Mouse (Mus musculus): Measurements from ENCODE around the gene Ubtd2.

Ubtd2 gene

DNA sequence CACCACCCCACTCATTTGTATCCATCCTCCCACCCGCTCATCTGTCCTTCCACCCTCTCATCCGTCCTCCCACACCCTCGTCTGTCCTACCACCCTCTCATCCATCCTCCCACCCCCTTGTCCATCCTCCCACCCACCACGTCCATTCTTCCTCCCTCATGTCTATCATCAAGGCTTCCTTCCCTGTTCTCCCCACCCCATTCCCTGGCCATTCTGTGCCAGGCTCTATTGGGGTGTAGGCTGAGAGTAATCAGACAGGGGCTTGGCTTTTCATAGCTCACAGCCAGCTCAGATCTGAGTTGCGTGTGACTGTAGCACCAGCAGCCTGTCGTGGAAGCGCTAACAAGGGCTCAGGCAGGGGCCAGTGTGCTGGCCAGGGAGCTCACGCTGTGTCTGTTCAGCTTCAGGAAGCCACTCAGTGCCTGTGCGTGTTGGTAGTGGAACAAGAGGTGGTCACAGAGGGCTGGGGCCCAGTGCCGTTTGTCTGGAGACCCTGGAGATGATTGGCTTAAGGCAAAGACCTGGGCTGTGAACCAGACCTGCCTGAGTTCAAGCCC is 92.3 kb downstream of the Ubtd2 start:
- no peak for DNase-seq

DNA sequence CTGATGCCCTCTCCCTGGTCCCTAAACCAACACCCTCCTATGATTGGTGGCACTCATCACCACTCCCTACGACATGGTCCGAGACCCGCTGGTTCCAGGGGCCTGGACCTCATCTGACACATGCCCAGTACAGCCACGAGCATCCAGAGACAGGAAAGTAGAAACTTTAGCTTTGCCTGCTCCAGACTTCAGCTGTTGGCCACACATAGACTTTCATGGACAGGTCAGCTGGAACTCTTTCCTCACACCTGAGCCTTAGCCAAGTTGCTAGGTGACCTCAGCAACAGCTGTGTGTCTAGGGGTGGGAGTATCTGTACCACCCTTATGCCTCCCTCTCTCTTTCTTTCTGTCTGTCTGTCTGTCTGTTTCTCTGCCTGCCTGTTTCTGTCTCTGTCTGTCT is 93.1 kb downstream of the Ubtd2 start:
- DNase-seq, result no peak

DNA sequence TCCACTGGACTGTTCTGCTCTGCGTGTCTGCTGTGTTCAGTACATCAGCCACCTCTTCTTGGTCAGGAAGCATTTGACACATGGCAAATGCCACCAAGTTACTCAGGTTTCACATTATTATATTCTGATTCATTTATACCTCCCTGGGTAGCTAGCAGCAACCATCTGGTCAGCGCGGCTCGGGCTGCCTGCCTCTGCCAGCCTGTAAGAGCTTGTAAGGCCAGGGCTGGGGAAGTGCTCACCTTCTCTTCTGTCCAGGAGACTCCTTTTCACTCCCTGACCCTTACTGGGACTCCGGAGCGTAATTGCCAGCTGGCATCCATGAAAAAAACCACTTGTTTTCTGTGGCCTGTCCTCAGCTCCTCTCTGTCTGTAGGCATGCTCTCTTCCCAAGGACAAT is 94.1 kb downstream of the Ubtd2 start:
- no peak for DNase-seq

DNA sequence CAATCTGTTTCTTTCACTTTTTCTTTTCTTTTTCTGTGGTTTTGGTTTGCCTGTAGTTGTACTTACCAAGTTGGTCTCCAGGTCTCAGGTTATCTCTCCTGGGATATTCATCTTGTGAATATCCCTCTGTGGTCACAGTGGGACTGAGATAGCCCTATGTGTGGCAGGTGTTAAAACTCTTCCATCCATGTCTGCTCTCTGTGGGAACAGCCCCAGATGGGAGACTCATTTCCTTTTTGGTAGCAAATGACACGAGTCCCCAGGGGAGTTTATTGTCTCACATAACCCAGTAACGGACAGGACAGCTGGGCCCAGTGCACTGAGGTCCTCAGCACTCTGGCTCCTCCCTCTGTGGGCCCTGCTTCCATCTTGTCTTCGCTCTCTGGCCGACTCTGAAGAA is 94.9 kb downstream of the Ubtd2 start:
- peak; percentile 38 for DNase-seq

DNA sequence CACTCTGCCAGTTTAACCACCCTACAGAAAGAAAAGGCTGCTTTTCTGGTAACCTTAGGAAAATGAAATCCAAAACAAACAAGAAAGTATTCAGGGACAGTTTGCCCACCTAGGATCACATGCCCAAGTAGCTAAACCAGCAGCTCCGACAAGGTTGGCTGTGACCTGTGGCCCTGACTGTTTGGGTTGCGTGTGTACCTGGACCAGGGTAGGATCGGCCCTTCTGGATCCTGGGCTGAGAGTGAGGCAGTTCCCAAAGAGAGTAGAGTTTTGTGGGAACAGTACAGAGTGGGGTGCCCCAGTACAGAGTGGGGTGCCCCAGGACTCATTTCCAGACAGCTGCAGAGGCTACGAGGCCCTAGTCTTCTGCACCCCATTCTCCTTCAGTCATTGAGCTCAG is 95.9 kb downstream of the Ubtd2 start:
- no peak for DNase-seq

DNA sequence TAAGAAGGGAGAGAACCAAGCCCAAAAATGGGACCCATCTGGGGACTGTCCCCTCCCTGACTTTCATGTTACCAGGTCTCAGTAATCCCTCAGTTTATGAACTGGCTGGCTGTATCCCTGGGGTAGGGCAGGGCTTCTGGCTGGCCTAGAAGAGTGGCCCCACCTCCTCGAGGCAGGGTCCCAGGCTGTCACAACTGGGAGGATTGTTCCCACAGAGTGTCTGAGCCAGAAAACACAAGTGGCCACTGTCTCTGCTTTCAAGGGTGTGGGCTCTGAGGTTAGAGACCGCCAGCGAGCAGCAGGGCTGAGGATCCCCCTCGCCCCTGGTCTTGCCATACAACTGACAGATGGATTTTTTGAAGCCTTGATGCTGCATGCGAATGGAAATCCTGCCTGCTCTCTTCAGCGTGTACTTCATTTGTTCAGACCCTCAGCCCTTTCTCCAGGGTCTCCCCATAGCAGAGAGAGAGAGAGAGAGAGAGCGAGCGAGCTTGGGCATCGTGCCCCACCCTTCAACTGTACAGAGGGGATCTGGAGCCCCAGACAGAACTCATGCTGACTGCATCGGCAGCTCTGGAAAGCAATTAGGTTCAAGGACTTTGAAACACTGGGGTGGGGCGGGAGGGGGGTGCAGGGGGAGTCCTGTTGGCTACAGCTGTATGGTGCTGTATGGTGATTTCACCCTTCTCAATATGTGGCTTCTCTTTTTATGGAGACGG is 96.6 kb downstream of the Ubtd2 start:
- no peak for DNase-seq

DNA sequence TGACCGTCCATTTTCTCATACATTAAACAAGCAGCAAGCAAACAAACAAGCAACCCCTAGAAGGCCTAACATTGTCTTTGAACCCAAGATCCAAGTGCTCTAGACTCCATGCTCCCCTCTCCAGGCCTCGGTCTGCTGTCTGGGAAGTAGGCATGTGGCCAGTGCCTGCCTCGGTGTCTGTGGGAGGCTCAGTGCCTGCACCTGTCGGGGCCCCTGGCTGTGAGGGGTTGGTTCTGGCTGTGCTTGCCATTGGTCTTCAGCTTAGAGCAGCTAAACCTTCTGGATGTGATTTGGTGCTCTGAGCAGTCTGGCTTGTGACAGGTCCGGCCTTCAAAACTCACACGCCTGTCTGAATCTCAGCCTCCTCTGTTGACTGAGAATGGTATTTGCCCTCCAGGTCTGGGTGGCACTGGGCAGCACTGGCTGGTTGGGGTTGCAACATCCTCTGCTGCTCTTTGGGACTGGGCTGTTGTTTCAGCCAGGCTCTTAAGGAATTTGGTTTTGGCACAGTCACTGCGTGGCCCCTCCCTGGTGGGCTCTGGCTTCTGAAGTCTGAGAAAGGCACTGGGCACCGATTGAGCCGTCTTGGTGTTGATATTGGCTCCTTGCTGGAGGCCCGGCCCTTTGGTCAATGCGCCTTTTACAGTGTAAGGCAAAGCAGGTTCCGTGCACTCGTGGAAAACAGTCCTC is 97.4 kb downstream of the Ubtd2 start:
- DNase-seq, result peak; percentile 65

DNA sequence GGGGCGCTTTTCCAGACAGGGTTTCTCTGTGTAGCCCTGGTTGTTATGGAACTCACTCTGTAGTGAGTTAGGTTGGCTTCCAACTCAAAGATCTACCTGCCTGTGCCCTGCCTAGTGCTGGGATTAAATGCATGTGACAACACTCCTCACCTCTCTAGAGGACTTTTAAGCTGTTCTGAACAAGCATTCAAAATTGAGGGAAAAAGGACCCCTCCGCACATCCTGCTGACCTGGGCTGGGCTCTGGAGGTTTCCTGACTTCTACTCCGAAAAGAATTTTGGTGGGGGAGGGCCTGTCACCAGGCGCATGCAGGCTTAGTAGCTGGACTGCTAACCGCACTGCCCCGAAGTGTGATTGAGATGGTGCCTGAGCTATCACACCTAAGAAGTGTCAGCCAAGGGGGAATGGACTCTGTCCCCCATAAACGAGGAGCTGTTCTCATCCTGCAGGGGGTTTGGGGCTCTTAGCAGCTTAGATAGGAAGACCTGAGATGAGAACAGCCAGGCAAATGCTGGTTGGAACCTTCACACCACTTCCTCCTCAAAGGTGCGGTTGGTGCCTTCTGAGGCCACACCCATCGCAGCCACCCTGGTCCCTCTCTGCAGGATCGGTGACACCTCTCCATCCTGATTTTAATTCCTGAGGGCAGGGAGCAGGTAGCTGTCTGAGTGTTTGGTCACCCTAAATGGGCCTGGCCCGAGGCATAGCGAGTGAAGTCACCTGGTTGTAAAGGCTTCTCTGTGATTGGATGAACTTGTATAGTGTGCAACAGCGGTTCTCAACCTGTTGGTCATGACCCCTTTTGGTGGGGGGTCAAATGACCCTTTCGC is 98.4 kb downstream of the Ubtd2 start:
- peak; percentile 34 for DNase-seq

DNA sequence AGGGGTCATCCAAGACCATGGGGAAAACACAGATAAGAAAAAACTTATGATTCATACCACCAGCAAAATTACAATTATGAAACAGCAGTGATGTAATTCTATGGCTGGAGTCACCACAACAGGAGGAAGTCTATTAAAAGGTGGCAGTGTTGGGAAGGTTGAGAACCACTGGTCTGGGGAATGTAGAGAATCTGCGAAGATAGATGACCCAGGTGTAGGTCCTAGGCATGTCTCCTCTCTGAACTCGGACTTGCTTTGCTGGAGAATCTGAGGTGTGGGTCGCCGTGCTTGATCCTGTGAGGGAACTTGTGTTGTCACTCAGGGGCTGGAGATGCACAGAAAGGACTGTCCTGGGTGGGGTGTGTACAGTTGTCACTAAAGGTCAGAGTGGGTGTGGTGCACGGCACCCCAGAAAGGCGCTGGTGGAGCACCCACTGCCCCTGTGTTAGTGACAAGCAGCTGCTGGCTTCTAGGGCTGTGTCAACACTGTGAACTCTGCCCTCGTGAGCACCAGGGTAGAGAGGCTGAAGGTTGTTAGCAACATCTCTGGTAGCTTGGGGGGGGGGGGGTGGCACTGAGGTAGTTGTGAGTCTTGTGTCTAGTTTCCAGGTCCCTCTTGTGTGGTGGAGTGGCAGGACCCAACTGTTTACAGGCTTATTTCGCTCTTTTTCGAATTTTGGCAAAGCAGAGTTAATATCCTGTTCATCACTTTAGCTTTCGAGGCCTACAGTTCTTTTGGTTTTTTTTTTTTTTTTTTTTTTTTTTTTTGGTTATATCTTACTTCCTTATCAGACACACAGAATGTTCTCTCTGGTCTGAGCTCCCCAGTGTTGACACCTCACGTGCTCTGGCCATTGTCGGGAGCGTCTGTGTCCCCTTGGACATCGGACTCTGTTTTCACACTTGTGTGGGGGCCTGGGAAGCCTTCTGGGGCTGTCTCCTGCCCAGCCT is 99.2 kb downstream of the Ubtd2 start:
- no peak for DNase-seq

DNA sequence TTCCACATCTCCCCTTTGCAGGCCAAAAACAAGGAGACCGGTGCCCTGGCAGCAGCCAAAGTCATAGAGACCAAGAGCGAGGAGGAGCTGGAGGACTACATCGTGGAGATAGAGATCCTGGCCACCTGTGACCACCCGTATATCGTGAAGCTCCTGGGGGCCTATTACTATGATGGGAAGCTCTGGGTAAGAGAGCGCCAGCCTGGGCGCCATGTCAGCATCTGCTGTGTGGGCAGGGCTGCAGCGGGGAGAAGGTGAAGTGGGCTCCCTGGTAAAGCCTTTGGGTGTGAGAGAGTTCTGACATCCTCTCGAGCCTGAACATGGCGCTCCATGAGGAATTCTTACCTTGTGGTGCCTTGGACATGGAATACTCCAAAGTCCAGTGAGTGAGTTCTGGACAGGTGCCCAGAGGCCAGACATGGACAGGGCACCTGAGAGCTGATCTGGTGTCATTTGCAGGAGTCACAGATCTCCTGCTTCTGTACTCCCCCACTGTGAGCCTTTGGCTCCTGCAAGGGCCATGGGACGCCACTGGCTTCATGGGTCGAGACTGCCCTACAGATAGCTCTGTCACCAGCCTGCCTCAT is 100.0 kb downstream of the Ubtd2 start:
- DNase-seq, result no peak

DNA sequence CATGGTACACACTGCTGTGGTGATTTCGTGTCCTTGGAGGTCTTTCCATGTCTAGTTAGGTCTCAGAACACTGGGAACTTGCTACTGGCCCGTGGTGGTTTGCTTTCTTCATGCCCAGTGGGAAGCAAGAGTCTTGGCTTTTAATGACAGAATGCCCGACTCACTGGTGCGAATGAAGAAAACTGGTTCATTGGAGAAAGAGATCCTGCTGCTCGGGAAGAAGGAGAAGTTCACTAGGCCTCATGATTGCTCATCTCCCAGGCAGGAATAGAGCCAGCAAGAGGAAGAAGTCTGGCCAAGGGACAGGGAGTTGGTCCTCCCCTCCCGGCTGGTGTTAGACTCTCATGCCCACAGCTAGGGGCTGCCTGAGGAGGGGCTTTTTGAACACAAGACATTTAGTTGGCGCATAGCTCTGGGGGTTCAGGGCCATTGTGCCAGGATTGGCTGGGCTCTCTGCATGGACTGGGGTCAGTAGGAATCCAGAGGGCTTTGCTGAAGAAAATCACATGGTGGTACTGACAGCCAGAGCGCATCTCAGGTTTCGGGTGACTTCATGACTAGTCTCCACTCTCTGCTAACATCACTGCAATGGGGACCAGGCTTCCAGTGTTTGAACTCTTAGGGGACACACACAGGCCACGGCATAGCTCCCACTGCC is 101.3 kb downstream of the Ubtd2 start:
- DNase-seq, result no peak

DNA sequence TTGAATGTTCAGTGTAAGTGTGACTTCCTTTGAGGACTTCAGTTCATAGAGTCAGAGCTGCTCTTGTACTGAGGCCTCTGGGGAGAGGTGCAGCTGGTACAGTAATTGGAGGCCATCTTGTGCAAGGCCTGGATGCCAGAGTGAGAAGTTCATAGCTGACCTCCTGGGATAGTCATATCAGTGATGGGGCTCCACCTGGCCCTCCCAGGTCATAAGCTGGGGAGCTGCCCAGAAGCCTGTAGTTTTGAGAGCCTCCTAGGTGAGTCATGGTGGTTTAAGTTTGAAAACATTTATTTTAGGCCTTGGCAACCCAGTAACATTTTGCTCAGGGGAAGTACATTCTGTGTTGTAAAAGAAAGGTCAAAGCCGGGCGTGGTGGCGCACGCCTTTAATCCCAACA is 102.9 kb downstream of the Ubtd2 start:
- no peak for DNase-seq

DNA sequence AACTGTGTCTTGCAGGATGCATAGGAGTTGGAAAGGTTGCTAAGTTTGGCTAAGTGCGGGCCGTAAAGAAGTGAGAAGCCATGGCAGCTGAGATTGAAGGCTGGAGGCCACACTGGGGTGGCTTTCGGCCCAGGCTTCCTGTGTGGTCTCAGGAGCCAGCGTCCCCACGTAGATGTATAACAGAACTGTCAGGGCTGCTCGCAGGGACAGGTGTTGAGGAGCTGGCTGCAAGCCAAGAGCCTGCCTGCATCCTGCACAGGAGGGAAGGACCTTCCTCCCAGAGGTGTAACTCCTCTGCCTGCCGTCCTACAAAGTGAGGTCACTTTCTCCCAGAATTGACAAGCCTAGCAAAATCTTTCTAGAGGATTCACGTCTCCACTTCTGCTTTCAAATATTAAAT is 103.5 kb downstream of the Ubtd2 start:
- peak; percentile 50 for DNase-seq

DNA sequence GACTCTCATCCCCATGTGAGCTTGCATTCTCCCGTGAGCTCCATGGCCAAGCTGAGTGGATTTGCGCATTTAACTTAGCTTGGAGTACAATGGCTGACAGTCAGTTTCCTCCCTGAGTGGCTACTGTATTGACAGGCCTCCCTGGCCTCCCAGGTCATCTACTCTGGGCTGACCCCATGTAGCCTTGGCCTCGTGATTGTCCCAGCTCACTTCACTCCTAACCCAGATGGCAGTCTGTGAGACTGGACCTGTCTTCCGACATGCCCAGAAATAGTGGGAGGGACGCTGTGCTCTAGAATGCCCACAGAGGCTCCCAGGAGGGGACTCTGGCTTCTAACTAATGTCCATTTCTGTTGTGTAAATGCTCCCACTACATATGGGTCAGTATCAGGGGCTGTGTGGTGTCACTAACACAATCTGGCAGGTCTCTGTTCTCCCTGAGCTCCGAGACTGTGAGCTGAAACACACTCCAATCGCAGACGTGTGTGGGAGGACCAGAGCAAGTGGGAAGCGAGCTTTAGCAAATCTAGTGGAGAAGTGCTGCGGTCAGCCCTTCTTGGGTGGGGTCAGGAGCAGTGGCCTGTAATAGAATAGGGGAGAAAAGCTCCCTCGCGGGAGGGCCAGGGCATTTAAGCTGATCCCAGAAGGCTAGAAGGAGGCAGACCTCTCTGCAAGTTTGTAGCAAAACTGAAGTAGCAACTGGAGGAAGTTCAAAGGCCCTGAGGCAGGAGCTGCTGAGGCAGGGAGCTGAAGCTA is 105.0 kb downstream of the Ubtd2 start:
- no peak for DNase-seq

DNA sequence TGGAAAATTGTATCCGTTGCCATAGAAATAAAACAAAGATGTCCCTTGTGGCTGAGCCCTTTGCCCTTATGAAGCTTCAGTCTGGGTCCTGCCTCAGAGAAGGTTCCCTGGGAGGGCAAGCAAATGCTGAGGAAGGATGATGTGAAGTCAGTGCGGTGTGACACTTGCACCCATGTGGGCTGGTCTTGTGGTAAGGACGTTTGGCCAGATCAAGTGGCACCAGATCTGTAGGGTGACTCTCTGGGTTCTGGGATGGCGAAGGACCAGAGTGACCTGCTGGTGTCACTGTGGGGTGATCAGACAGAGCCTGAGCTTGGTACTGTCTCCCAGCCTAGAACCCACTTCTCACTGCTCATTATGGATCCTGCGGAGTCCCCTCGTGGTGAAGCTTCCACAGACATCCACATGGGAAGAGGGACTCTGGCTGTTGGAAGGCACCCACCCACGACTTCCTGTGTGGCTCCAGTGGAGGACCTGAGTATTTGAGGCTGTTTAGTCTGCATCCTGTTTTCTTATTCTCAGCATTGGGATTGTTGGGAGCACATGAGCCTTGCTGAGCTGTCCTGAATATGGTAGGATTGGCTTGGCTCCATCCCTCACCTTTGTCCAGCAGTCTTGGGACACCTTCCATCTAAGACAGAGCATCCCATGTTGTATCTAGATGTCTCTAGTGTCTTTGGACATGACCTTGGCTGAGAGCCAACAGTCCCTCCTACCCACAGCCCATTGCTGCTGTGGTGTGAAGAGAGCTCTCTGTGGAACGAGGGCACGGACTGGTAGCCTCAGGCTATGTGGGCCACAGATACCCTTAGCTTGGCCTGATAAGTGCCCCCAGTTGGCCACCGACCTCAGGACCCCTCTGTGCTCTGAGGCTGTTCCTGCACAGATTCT is 106.5 kb downstream of the Ubtd2 start:
- no peak for DNase-seq

DNA sequence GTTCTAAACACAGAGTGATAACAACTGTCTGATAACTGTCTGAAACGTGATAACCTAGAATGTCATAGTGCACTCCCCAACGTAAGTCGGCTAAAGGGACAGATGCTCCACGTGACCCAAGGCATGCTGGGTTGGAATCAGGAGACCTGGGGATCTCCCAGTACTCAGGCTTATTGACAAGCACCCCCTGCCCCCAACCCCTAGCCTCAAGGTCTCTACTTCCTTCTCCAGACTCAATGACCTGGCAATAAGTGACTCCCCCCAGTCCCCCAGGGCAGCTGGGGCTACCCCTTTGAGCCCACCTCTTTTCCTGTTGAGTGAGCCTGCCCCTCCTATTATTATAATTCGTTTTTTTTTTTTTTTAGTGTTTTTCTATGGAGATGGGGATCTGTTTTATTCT is 107.5 kb downstream of the Ubtd2 start:
- no peak for DNase-seq

DNA sequence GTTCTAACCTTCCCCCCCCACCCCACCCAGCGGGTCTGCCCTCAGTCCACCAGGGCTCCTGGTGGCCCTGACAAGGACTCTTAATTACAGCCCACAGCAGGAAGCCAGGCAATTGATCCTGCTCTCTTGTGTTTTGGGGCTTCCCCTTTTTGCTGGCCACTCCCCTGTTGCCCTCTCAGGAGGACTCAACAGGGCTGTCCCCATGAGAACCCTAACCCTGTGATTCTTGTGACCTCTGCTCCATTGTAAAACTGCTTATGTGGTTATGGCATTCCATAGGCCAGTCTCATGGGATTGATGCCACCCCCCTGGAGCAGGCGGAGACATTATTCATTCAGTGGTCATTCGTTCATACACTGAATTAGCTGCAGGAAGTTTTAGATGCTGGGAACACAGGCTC is 108.5 kb downstream of the Ubtd2 start:
- no peak for DNase-seq

DNA sequence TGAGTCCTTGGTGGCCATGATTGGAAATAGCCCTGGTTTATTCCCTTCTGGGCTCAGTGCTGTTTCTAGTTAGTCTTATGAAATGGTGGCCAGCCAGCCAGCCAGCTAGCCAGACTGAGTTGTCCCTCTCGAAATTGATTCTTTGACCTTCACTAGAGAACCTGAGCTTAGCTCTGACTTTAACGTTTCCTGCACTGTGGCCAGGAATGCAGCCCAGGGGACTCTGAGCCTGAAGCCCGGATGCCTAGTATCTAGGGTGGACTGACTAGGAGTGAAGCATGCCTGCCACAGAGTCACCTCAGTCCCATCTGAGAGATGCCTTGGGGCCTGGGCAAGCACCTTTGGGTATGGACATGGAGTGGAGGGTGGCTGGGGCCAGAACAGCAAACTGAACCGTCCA is 109.5 kb downstream of the Ubtd2 start:
- DNase-seq, result no peak

DNA sequence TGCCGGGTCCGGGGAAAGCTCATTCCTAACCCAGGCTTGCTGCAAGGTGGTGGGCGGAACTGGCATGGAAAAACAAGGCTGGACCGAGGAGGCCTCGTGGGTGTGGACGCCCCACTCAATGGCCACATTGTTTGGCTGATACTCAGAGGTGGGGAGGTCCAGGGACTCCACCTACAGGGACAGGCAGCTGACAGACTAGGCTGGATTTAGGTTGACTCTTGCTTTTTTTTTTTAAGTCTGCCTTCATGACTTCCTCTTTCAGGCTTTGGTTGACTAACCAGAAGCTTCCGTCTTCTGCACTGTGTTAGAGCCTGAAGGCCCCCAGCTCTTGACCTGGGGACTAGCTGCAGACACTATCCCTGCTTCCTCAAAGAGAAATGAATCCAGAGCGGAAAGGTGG is 109.9 kb downstream of the Ubtd2 start:
- DNase-seq, result no peak

DNA sequence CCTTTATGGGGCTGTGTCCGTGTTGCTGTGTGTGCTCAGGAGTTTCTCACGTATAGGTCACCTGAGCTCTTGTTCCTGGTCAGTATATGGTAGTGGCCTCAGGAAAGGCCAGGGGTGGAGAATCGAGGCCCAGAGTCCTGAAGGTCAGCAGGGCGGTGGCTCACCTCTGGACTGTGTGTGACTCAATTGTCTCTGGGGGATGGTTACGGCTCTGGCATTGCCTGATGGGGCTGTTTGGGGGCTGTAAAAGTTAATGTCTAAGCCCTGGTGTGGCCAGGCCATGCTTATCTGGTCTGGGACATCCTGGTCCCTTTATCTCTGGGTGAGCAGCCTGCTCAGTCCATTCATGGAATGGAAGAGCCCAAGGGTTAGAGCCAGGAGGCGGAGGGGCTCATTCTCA is 111.0 kb downstream of the Ubtd2 start:
- DNase-seq, result no peak

All from kidney, postnatal 14 days (tissue).